Mouse (Mus musculus): ENCODE data around the gene Spp1. TPM values are rescaled to one million over a fixed set of nuclear protein-coding genes. Genes with fewer than 3 reads are reported as not detected.
"Not testable (repeated sequence)": the region's sequence is repeated elsewhere in the genome, so short reads cannot be mapped to it uniquely, and the experiment has no call there.

Spp1 gene
- total and polyA plus RNA-seq, 3 experiments, result 0.35 to 0.77 TPM; not detected in 1

DNA sequence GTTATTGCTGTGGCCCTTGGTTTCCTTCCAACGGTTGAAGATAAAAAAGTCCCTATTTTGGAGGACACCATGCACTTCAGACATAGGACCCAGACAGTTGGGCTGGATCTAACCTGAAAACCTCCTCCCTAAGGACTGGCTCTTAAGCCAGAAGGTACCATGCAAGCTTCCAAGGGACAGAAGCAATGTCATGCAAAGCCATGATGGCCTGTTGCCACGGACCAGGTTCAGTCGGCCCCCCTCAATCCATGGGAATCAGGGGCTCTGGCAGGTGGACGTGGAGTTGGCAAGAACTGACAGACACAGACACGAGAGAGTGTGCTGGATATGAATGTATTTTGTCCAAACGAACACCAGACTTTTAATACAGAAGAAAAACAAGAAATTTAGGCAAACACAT lies 7.5 kb downstream of the Spp1 start:
- no peak for DNase-seq (ENCODE audit: low read depth, low spot score)
- no peaks in the 10 kb centered on the region for H3K27me3 ChIP-seq (ENCODE audit: control insufficient read depth in 1 of 2, insufficient read depth in 2 of 2, low read length in 2 of 2)
- H3K36me3 ChIP-seq (ENCODE audit: control insufficient read depth in 1 of 2, insufficient read depth in 2 of 2, low read length in 2 of 2), result no peaks in the 10 kb centered on the region; a peak in 1 of 4 replicates
- H3K27ac ChIP-seq (ENCODE audit: control insufficient read depth, low read depth, low read length), result no peak overlapping the region
- H3K4me1 ChIP-seq (ENCODE audit: control insufficient read depth in 1 of 2, insufficient read depth in 2 of 2, low read length in 2 of 2), result no peaks in the 10 kb centered on the region
- no peaks in the 10 kb centered on the region for H3K79me2 ChIP-seq (ENCODE audit: control insufficient read depth, insufficient read depth, low read length, poor library complexity)
- H3K9me3 ChIP-seq (replicated peaks; ENCODE audit: insufficient read depth, low read length), result no peaks in the 10 kb centered on the region
- no peak overlapping the region for H3K9ac ChIP-seq (ENCODE audit: control insufficient read depth, low read depth, low read length, poor library complexity, severe bottlenecking)
- no peak for TF ChIP-seq ELF1 (IDR thresholded peaks at IDR 0.05; ENCODE audit: low read depth, low read length)
- no peak overlapping the region for H3K4me3 ChIP-seq (ENCODE audit: control insufficient read depth in 1 of 2, insufficient read depth in 1 of 2, low read depth in 2 of 2, low read length in 2 of 2)

DNA sequence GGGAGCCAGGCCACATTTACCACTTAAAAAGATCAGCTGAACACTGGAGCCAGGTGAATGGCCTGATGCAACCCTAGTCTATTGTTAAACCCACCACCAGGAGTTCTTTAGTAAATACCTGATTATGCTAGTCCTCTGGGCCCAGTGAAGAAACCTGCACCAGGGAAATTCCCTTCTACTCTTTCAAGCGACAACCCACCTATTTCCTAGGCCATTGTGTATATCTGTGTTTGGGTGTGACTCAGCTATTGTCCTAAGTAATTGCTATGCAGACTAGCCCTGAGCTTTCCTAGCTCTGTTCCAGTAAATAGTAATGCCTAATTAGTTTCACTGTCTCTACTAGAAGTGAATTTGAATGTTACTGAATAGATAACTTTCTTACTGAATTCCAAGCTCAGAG lies 7.9 kb downstream of the Spp1 start:
- Histone ChIP-seq H3K4me3 (ENCODE audit: control insufficient read depth in 1 of 2, insufficient read depth in 1 of 2, low read depth in 2 of 2, low read length in 2 of 2) (no peak overlapping the region), H3K9ac (ENCODE audit: control insufficient read depth, low read depth, low read length, poor library complexity, severe bottlenecking) (no peak overlapping the region), H3K27me3 (ENCODE audit: control insufficient read depth in 1 of 2, insufficient read depth in 2 of 2, low read length in 2 of 2) (no peaks in the 10 kb centered on the region), H3K27ac (ENCODE audit: control insufficient read depth, low read depth, low read length) (no peak overlapping the region), H3K9me3 (replicated peaks; ENCODE audit: insufficient read depth, low read length) (no peaks in the 10 kb centered on the region), H3K36me3 (ENCODE audit: control insufficient read depth in 1 of 2, insufficient read depth in 2 of 2, low read length in 2 of 2) (no peaks in the 10 kb centered on the region; a peak in 1 of 4 replicates), H3K4me1 (ENCODE audit: control insufficient read depth in 1 of 2, insufficient read depth in 2 of 2, low read length in 2 of 2) (no peaks in the 10 kb centered on the region), H3K79me2 (ENCODE audit: control insufficient read depth, insufficient read depth, low read length, poor library complexity) (no peaks in the 10 kb centered on the region)
- DNase-seq (ENCODE audit: low read depth, low spot score), result no peak
- TF ChIP-seq E2F4 (IDR thresholded peaks at IDR 0.05; ENCODE audit: borderline replicate concordance, low read depth, low read length) (no peak), GATA1 (IDR thresholded peaks at IDR 0.05; ENCODE audit: low read depth, low read length) (no peak), MAX (IDR thresholded peaks at IDR 0.05; ENCODE audit: low read length) (no peak), POLR2AphosphoS5 (IDR thresholded peaks at IDR 0.05; ENCODE audit: borderline replicate concordance, low read depth, low read length) (no peak), MXI1 (IDR thresholded peaks at IDR 0.05; ENCODE audit: low read depth, low read length) (no peak)

- Histone ChIP-seq H3K79me2 (ENCODE audit: control insufficient read depth, insufficient read depth, low read length, poor library complexity) (no peaks in the 10 kb centered on the region), H3K9ac (ENCODE audit: control insufficient read depth, low read depth, low read length, poor library complexity, severe bottlenecking) (no peak overlapping the region), H3K4me3 (ENCODE audit: control insufficient read depth in 1 of 2, insufficient read depth in 1 of 2, low read depth in 2 of 2, low read length in 2 of 2) (no peak overlapping the region), H3K27ac (ENCODE audit: control insufficient read depth, low read depth, low read length) (no peak overlapping the region), H3K36me3 (ENCODE audit: control insufficient read depth in 1 of 2, insufficient read depth in 2 of 2, low read length in 2 of 2) (no peaks in the 10 kb centered on the region; a peak in 1 of 4 replicates), H3K9me3 (replicated peaks; ENCODE audit: insufficient read depth, low read length) (no peaks in the 10 kb centered on the region), H3K27me3 (ENCODE audit: control insufficient read depth in 1 of 2, insufficient read depth in 2 of 2, low read length in 2 of 2) (no peaks in the 10 kb centered on the region), H3K4me1 (ENCODE audit: control insufficient read depth in 1 of 2, insufficient read depth in 2 of 2, low read length in 2 of 2) (no peaks in the 10 kb centered on the region)
- DNase-seq (ENCODE audit: low read depth, low spot score), result peak; percentile 19
- TF ChIP-seq SIN3A (IDR thresholded peaks at IDR 0.05; ENCODE audit: low read length) (no peak), MYB (IDR thresholded peaks at IDR 0.05; ENCODE audit: low read depth, low read length) (no peak), NELFE (IDR thresholded peaks at IDR 0.05; ENCODE audit: low read depth, low read length) (no peak), POLR2AphosphoS5 (IDR thresholded peaks at IDR 0.05; ENCODE audit: borderline replicate concordance, low read depth, low read length) (no peak), CTCF (IDR thresholded peaks at IDR 0.05 in 2 of 3, conservative IDR thresholded peaks at IDR 0.05 in 1 of 3; ENCODE audit: control insufficient read depth in 1 of 3, insufficient read depth in 1 of 3, low read depth in 2 of 3, low read length in 3 of 3, poor library complexity in 1 of 3, severe bottlenecking in 1 of 3) (peak in 2 of 3 experiments; percentile 18 to 44; a peak in 3 of 6 replicates), CHD1 (IDR thresholded peaks at IDR 0.05; ENCODE audit: low read depth, low read length) (no peak), GATA1 (IDR thresholded peaks at IDR 0.05; ENCODE audit: low read depth, low read length) (no peak), SMC3 (IDR thresholded peaks at IDR 0.05; ENCODE audit: low read depth, low read length) (peak; percentile 31; the same call in 1 of the 2 replicates), RAD21 (IDR thresholded peaks at IDR 0.05; ENCODE audit: low read depth, low read length) (peak; percentile 37), ELF1 (IDR thresholded peaks at IDR 0.05; ENCODE audit: low read depth, low read length) (no peak), MAX (IDR thresholded peaks at IDR 0.05; ENCODE audit: low read length) (no peak)
Observed at GRCm38 (mm10) chr5:104446156-104446555, 11.2 kb downstream of the Spp1 start.

GRCm38 (mm10) chr5:104448346-104448745 lies 13.4 kb downstream of the Spp1 start:
- DNase-seq (ENCODE audit: low read depth, low spot score); H3K27me3 ChIP-seq (ENCODE audit: control insufficient read depth in 1 of 2, insufficient read depth in 2 of 2, low read length in 2 of 2); H3K9me3 ChIP-seq (replicated peaks; ENCODE audit: insufficient read depth, low read length); H3K4me3 ChIP-seq (ENCODE audit: control insufficient read depth in 1 of 2, insufficient read depth in 1 of 2, low read depth in 2 of 2, low read length in 2 of 2); H3K4me1 ChIP-seq (ENCODE audit: control insufficient read depth in 1 of 2, insufficient read depth in 2 of 2, low read length in 2 of 2); H3K9ac ChIP-seq (ENCODE audit: control insufficient read depth, low read depth, low read length, poor library complexity, severe bottlenecking); H3K79me2 ChIP-seq (ENCODE audit: control insufficient read depth, insufficient read depth, low read length, poor library complexity); H3K27ac ChIP-seq (ENCODE audit: control insufficient read depth, low read depth, low read length); H3K36me3 ChIP-seq (ENCODE audit: control insufficient read depth in 1 of 2, insufficient read depth in 2 of 2, low read length in 2 of 2): not testable (repeated sequence)
